Mouse (Mus musculus) liver, adult 2 months (tissue): ENCODE measurements around the gene Gramd1c.

Source experiments
- CTCF ChIP-seq: fragments of 200-500 bp; IDR thresholded peaks from 2 replicates; pipeline ENCODE4 v1.5.1; 2011; ENCODE audit warnings: low read depth, low read length, control low read depth
- POLR2A ChIP-seq: fragments of 200-500 bp; IDR thresholded peaks from 2 replicates; pipeline ENCODE4 v1.6.1; 2011; ENCODE audit warnings: low read length, control low read depth; ENCODE audit not compliant: insufficient read depth; ENCODE audit errors: extremely low read depth

GRCm38 (mm10) chr16:43979328-43980109 is 83.6 kb downstream of the Gramd1c start, which contains the start of gene Zdhhc23:
- TF ChIP-seq CTCF (no peak), POLR2A (no peak)
